Mouse (Mus musculus) intestine, postnatal 0 days (tissue): ENCODE measurements around the gene Ankmy1. TPM values are rescaled to one million over a fixed set of nuclear protein-coding genes. Genes with fewer than 3 reads are reported as not detected.

Source experiments
- ATAC-seq: fragments of 200-750 bp; cut with Nextera tagmentation; 2 replicates; pipeline ENCODE4 v1.8.0; 2017; ENCODE audit warnings: mild to moderate bottlenecking, moderate TSS enrichment, moderate library complexity
- H3K27ac ChIP-seq: fragments of 300-500 bp; sonication (generic); 2 replicates; pipeline ENCODE4 v1.5.1; 2014; ENCODE audit warnings: mild to moderate bottlenecking, low read depth, low read length, moderate library complexity
- H3K27me3 ChIP-seq: fragments of 300-500 bp; sonication (generic); replicated peaks from 2 replicates; pipeline ENCODE4 v1.6.1; 2014; ENCODE audit warnings: low read length, mixed read lengths; ENCODE audit not compliant: control insufficient read depth, insufficient read depth
- H3K36me3 ChIP-seq: fragments of 300-500 bp; sonication (generic); 2 replicates; pipeline ENCODE4 v1.6.1; 2014; ENCODE audit warnings: mild to moderate bottlenecking, moderate library complexity; ENCODE audit not compliant: control insufficient read depth, insufficient read depth
- H3K4me1 ChIP-seq: fragments of 300-500 bp; sonication (generic); replicated peaks from 2 replicates; pipeline ENCODE4 v1.6.1; 2014; ENCODE audit warnings: antibody characterized with exemption, low read length, mixed read lengths; ENCODE audit not compliant: control insufficient read depth, insufficient read depth
- H3K4me2 ChIP-seq: fragments of 300-500 bp; sonication (generic); replicated peaks from 2 replicates; pipeline ENCODE4 v1.6.1; 2014; ENCODE audit warnings: low read depth, mild to moderate bottlenecking, moderate library complexity
- H3K4me3 ChIP-seq: fragments of 300-500 bp; sonication (generic); 2 replicates; pipeline ENCODE4 v1.5.1; 2014; ENCODE audit warnings: low read depth, low read length
- H3K9ac ChIP-seq: fragments of 300-500 bp; sonication (generic); 2 replicates; pipeline ENCODE4 v1.6.1; 2014; ENCODE audit warnings: mild to moderate bottlenecking, low read depth, low read length
- H3K9me3 ChIP-seq: fragments of 300-500 bp; sonication (generic); 2 replicates; pipeline ENCODE4 v1.6.1; 2016; ENCODE audit warnings: mixed run types; ENCODE audit not compliant: control insufficient read depth
- CTCF ChIP-seq: sonication (generic); IDR thresholded peaks from 2 replicates; pipeline ENCODE4 v1.5.1; 2016; ENCODE audit warnings: low read depth, mild to moderate bottlenecking, control low read depth, antibody characterized with exemption, moderate library complexity
- WGBS: fragments of 180-500 bp; shearing (Covaris S2); extraction: QIAGEN DNeasy Blood & Tissue Kit; methylation state at CpG from one replicate; pipeline ENCODE4 v1.1.7; 2014; 5-methylcytosine and 5-hydroxymethylcytosine counted together
- polyA plus RNA-seq: library from polyadenylated mRNA; unstranded; fragments of >200 nt; fragmentation: Nextera tagmentation; extraction: Ambion mirVana; gene quantifications from 2 replicates; pipeline ENCODE4 v1.2.1, GENCODE M21; 2015

Ankmy1 gene
- polyA plus RNA-seq, 1 experiment from 2014 or later, result not detected

DNA sequence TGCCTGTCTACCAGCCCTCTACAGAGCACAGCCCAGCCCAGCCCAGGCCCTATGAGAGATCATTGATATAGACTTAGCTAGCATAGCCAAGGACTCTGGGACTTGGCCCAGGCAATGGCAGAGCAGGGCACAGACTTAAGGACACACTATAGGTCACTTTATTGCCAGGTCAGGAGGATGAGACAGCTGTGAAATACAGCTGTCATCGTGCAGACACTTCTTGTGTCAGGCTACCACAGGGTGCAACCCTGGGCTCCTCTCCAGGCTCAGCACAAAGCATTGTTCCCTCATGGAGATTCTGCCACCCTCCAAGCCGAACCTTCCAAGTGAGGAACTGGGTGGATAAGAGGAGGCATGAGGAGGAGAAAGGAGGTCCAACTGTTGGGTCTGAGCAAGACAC is 32.7 kb downstream of the Ankmy1 start:
- Histone ChIP-seq H3K4me3 (no peak overlapping the region), H3K4me2 (no peak overlapping the region), H3K27me3 (no peaks in the 10 kb centered on the region), H3K9ac (no peak overlapping the region), H3K9me3 (no peaks in the 10 kb centered on the region), H3K4me1 (no peaks in the 10 kb centered on the region), H3K36me3 (no peaks in the 10 kb centered on the region), H3K27ac (no peak overlapping the region; the same call in 1 of the 2 replicates)
- no peak for ATAC-seq
- 63% methylated on average over 2 of the region's 2 CpGs for WGBS
- TF ChIP-seq CTCF, result no peak

DNA sequence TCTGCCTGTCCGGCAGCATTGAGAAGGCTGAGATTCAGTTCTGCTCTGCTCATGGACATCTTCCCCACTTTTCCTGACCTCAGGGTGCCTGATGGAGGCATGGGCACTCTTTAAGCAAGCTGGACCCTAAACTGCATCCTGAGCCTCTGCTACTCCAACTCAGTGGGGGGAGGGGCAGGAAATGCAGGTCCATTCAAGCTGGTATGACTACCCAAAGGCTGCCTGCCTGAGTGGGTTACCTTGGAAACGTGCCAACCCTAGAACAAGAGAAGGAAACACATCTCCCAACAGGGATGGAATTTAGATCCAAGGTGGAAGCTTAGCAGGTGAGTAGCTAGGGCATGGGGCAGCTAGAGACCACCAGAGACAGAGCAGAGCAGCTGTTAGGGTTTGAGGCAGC is 36.5 kb downstream of the Ankmy1 start:
- no peak overlapping the region for H3K4me2 ChIP-seq
- WGBS, result 63% methylated on average over 2 of the region's 2 CpGs
- no peaks in the 10 kb centered on the region for H3K9me3 ChIP-seq
- no peaks in the 10 kb centered on the region for H3K4me1 ChIP-seq
- no peaks in the 10 kb centered on the region for H3K27me3 ChIP-seq
- no peak for ATAC-seq
- H3K27ac ChIP-seq, result no peak overlapping the region
- no peaks in the 10 kb centered on the region for H3K36me3 ChIP-seq
- no peak overlapping the region for H3K4me3 ChIP-seq
- H3K9ac ChIP-seq, result no peak overlapping the region
- no peak for TF ChIP-seq CTCF

DNA sequence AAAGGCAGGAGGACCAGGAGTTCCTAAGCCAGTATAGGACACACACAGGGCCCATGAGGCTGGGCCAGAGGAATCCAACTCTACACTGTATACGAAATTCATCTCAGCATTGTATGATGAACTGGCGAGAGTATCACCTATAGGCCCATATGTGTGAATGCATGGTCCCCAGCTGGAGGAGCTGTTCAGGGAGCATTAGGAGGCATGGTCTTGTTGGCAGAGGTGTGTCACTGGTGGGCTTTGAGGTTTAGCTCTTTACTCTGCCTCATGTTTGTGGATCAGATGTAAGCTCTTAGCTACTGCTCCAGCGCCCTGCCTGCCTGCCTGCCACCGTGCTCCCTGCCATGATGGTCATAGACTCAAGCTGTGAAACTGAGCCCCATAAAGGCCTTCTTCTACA is 39.4 kb downstream of the Ankmy1 start:
- TF ChIP-seq CTCF, result no peak
- Histone ChIP-seq H3K27me3 (no peaks in the 10 kb centered on the region), H3K4me2 (no peak overlapping the region), H3K27ac (no peak overlapping the region), H3K9ac (no peak overlapping the region), H3K4me1 (no peaks in the 10 kb centered on the region), H3K36me3 (no peaks in the 10 kb centered on the region), H3K9me3 (no peaks in the 10 kb centered on the region), H3K4me3 (no peak overlapping the region)
- 84% methylated on average over 4 of the region's 4 CpGs for WGBS
- no peak for ATAC-seq

DNA sequence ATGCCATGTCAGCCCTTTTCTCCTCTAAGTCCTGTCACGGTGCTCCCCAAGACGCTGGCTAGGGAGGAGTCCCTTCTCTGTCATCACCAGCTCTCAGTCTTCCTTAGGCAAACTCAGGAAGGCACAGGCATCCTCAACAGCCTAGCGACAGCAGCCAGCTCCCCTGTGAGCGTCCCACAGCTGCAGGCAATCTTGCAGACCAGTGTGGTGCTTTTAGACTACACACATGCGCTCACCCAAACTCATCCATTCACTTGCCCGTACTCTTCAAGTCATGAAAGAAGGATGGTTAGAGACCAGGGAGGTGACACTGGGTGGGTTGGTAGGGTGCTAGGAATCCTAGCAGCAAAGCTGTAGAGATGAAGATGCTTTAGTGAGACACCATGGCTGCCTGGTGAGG is 41.2 kb downstream of the Ankmy1 start:
- Histone ChIP-seq H3K36me3 (no peaks in the 10 kb centered on the region), H3K27ac (no peak overlapping the region), H3K4me3 (no peak overlapping the region), H3K4me2 (no peak overlapping the region), H3K27me3 (no peaks in the 10 kb centered on the region), H3K4me1 (no peaks in the 10 kb centered on the region), H3K9me3 (no peaks in the 10 kb centered on the region), H3K9ac (no peak overlapping the region)
- ATAC-seq, result no peak
- no peak for TF ChIP-seq CTCF
- 74% methylated on average over 6 of the region's 6 CpGs for WGBS

DNA sequence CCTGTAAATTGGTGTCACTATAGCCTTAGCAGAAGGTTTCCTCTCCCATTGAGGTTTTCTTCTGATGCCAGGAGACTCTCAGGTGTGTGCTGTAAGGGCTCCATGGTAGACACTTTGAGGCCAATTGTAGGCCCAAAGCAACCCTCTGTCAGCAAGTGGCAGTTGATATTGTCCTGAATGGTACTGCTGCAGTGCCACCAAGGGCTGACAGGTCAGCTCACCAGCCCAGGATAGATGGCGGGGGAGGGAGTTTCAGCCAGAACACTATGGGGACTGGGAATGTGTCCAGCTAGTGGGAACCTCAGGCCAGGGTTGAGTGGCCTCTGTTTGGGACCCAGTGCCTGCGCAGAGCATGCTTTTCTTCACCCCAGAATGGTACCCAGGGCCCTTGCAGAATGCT is 50.3 kb downstream of the Ankmy1 start:
- no peak for TF ChIP-seq CTCF
- Histone ChIP-seq H3K4me2 (no peak overlapping the region), H3K4me1 (no peaks in the 10 kb centered on the region), H3K9me3 (no peaks in the 10 kb centered on the region), H3K36me3 (peaks cover 6% of the 10 kb centered on the region; the same call in 1 of the 2 replicates), H3K9ac (no peak overlapping the region), H3K27ac (no peak overlapping the region), H3K27me3 (peaks cover 5% of the 10 kb centered on the region; the same call in 1 of the 2 replicates), H3K4me3 (no peak overlapping the region)
- 91% methylated on average over 2 of the region's 2 CpGs for WGBS
- no peak for ATAC-seq

DNA sequence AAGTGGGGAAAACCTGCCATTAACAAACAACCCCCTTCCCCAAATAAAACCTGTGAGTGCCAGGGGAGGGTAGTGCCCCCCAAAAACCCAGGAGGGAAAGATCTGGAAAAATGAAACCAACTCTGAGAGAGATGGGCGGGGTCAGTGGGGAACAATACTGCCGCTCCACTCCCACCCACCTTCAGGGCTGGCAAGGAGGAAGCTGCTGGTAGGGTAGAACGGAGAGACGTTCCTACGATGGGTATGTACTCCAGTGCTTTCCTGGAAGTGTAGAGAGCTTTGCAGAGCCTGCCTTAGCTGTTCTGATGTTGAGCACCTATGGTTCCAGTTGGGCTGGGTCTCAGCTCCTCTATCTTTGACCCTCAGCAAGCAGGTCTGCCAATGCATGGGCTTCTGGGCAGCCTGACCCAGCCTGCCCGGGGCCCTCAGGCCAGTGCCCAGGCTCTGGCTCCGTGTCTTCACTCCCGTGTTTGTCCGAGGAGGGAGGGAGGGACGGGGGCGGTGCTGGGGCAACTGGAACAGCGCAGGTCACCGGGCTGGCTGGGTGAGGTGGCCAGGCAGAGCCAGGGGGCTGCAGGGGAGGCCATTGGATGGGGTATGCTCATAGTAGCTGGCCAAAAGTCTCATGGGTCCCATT is 52.6 kb downstream of the Ankmy1 start:
- Histone ChIP-seq H3K9me3 (no peaks in the 10 kb centered on the region), H3K4me2 (peak overlapping the region; percentile 43), H3K4me1 (no peaks in the 10 kb centered on the region), H3K27ac (no peak overlapping the region), H3K36me3 (0 out of 2 replicates have a peak, but pooled peaks cover 3% of the 10 kb centered on the region), H3K9ac (no peak overlapping the region), H3K4me3 (no peak overlapping the region), H3K27me3 (peaks cover 5% of the 10 kb centered on the region; the same call in 1 of the 2 replicates)
- 42% methylated on average over 13 of the region's 13 CpGs for WGBS
- ATAC-seq, result no peak
- TF ChIP-seq CTCF, result no peak

DNA sequence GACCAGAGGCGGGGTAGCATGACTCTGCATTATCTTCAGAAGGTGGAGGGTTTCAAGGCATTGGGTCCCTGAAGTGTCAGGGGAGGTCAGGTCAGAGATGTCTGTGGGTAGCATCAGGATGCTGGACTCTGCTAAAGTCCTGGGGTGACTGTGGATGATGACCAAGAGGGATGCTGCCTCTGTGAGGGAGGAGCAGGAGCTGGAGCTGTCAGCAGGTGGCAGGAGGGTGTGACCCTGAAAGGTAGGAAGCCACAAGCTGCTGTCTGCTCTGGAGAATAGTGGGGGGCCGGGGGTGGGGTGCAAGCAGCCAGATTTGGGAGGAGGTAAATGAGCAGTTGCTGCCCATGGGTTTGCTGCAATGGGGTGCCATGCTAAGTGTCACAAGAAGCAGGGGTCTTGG is 53.2 kb downstream of the Ankmy1 start:
- Histone ChIP-seq H3K4me3 (no peak overlapping the region), H3K36me3 (no peaks in the 10 kb centered on the region), H3K9ac (no peak overlapping the region), H3K4me1 (no peaks in the 10 kb centered on the region), H3K27me3 (peaks cover 5% of the 10 kb centered on the region; the same call in 1 of the 2 replicates), H3K9me3 (no peaks in the 10 kb centered on the region), H3K4me2 (peak overlapping the region; percentile 43), H3K27ac (no peak overlapping the region)
- no peak for ATAC-seq
- 71% methylated on average over 2 of the region's 2 CpGs for WGBS
- TF ChIP-seq CTCF, result peak; percentile 54
